Mouse (Mus musculus) liver, embryonic 14.5 days (tissue): Measurements from ENCODE around the gene Wdr89.

ENCODE experiments used
- CTCF ChIP-seq: IDR thresholded peaks from 2 replicates; pipeline ENCODE4 v1.5.1; 2016; ENCODE audit warnings: antibody characterized with exemption, low read depth, control low read depth
- EP300 ChIP-seq: IDR thresholded peaks from 2 replicates; pipeline ENCODE4 v1.6.1; 2016; ENCODE audit warnings: antibody characterized with exemption, low read depth

DNA sequence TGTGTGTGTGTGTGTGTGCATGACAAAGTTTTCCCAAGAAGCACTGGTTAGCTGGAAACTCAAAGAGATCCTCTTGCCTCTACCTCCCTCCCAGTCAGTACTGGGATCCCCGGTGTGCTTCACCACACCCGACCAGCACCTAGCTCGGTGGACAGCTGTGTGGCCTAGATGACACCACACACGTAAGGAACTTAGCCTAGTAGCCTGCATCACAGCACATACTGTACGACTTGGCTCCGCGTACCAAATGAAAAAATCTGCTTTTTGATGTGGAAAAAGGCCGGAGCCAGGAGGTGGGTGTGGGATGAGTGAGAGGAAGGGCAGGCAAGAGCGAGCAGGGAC is 450 bp downstream of the Wdr89 start:
- no peak for TF ChIP-seq CTCF
- TF ChIP-seq EP300, result no peak
